21 mouse cellular contexts compared by ENCODE assay signal in the genomic region with DNA sequence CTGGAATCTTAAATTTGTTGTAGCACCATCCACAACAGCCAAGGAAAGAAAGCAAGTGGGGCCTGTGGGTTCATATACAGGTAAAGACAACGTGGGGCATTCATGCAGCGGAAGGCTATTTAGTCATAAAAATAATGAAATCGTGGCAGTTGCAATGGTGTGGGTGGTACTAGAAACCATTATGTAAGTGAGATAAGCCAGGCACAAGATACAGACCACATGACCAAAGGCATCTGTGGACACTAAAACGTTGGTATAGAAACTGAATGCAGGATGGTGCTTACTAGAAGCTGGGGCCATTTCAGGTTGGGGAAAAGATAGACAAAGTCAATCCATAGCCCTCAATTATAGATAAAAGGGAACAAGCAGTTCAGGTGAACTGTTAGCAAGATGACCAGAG. TPM values are rescaled to one million over a fixed set of nuclear protein-coding genes. Genes with fewer than 3 reads are reported as not detected.
DNase-seq lines count a peak whose midpoint lies in the region; ATAC-seq lines count a peak whose summit lies in the region.
"Had no signal": no experiment of that assay in that cellular context is flagged by ENCODE, and none has a peak within 500 bp of the region (broad histone marks: within the 10 kb centered on the region; RNA-seq: fewer than 3 reads in every experiment).

No protein-coding gene starts in this region.

- no peaks in the 10 kb centered on the region; the same call in 1 of the 2 replicates for H3K27me3 ChIP-seq in splenic B cell, adult 2 months (ENCODE audit: control insufficient read depth, insufficient read depth, low read length, poor library complexity, severe bottlenecking)
- H3K27me3 ChIP-seq: embryonic facial prominence, embryonic 12.5 days; forebrain, embryonic 13.5 days; forebrain, embryonic 15.5 days had no signal

- peak; percentile 62 for ATAC-seq in granulocyte monocyte progenitor cell, adult 5-6 weeks (replicated peaks; ENCODE audit: poor library complexity, severe bottlenecking)
- ATAC-seq in megakaryocyte, adult 5-6 weeks (ENCODE audit: poor library complexity, severe bottlenecking): peak; percentile 75
- ATAC-seq: forebrain, embryonic 13.5 days; forebrain, embryonic 15.5 days had no signal

- peak; percentile 25 for DNase-seq in lung, postnatal 36 days
- no peak for DNase-seq in lung, postnatal 14 days
- peak; percentile 32 for DNase-seq in splenic B cell, adult 2 months (ENCODE audit: low read depth, low spot score)
- DNase-seq in yolk sac, embryonic 10.5 days (ENCODE audit: low spot score): no peak
- no peak for DNase-seq in testis, postnatal 10 days (ENCODE audit: low spot score)
- DNase-seq: adrenal gland, adult 2 months; adrenal gland, postnatal 10 days; adrenal gland, postnatal 25 days; cerebellum, adult 11 months; cerebellum, adult 18-20 months; cerebellum, adult 8-10 months; cerebellum, adult 9-11 months; cerebellum, postnatal 14 days; cerebellum, postnatal 36 days had no signal

- H3K36me3 ChIP-seq in splenic B cell, adult 2 months (ENCODE audit: control insufficient read depth, insufficient read depth, low read length, poor library complexity, severe bottlenecking): no peaks in the 10 kb centered on the region
- H3K36me3 ChIP-seq: embryonic facial prominence, embryonic 10.5 days; embryonic facial prominence, embryonic 12.5 days; forebrain, embryonic 15.5 days had no signal

RNA-seq across cellular contexts. Expression of a gene that starts 40.5 kb away (rescaled TPM):
- total RNA-seq in granulocyte monocyte progenitor cell, adult 5-6 weeks (2014; fragmentation: Nextera tagmentation): 7.2 and 10.9 TPM in 2 replicates
- total RNA-seq in granulocyte monocyte progenitor cell, adult 5-6 weeks (2017): 15.6 and 20.8 TPM in 2 replicates
- total RNA-seq in megakaryocyte, adult 5-6 weeks (2015): 69.0 and 92.7 TPM in 2 replicates
- total RNA-seq in megakaryocyte, adult 5-6 weeks (2017): 80.1 and 87.1 TPM in 2 replicates
- total RNA-seq: MEL had no signal

RNA-seq across cellular contexts. Expression of a gene that starts 59.4 kb away (rescaled TPM):
- not detected in 2 replicates for total RNA-seq in granulocyte monocyte progenitor cell, adult 5-6 weeks (2014; fragmentation: Nextera tagmentation)
- total RNA-seq in granulocyte monocyte progenitor cell, adult 5-6 weeks (2017): not detected in 2 replicates
- not detected in 2 replicates for total RNA-seq in megakaryocyte, adult 5-6 weeks (2015)
- 0.07 TPM in 1 of 2 replicates, not detected in the other for total RNA-seq in megakaryocyte, adult 5-6 weeks (2017)
- total RNA-seq: MEL had no signal

Comparison
In these comparisons a context has a peak if more than half of its experiments do, and no peak if none do; other contexts are left out.
1. DNase-seq: peak in lung, postnatal 36 days (single experiment) and splenic B cell, adult 2 months (single experiment); none in lung, postnatal 14 days (single experiment), yolk sac, embryonic 10.5 days (single experiment) and testis, postnatal 10 days (single experiment).